Mouse (Mus musculus) CD4-positive, CD25-positive, alpha-beta regulatory T cell, adult 4 months (primary cell): ENCODE data around the gene Fcho2. TPM values are rescaled to one million over a fixed set of nuclear protein-coding genes. Genes with fewer than 3 reads are reported as not detected.

Source experiments
- ATAC-seq: one replicate; pipeline ENCODE4 v1.8.0; 2017
- polyA plus RNA-seq, 2 experiments: library from polyadenylated mRNA; unstranded; fragments of 100-300 nt; shearing (Covaris generic); gene quantifications; one replicate each; pipeline ENCODE4 v1.2.1; 2017

Gene Fcho2
- polyA plus RNA-seq, 2 experiments from 2014 or later, result 40.5 to 46.8 TPM

DNA sequence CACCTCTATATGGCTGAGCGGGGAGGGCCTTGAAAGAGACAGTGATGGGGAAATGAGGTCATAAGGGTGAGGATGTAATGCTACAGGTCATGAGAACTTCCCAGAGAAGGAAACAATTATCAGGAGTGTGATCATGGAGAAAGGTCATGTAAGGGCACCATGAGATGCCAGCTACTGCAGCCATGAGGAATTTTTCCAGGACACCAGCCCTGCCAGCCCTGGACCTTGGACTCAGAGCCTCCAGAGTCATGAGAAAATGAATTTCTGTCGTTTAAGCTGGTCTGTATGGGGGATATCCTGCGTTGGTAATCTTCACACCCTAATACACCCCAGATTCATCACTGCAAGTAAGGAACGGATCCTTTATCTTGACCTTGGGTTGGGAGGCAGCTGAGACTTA, 141.3 kb downstream of the Fcho2 start:
- no peak for ATAC-seq

Other genes starting within 250 kb of the Fcho2 start
- gene Tmem174, start 178.0 kb downstream of the Fcho2 start, polyA plus RNA-seq, result not detected
- gene Tmem171, start 120.6 kb downstream of the Fcho2 start, polyA plus RNA-seq, result not detected
- gene Tnpo1, start 110.9 kb upstream of the Fcho2 start, polyA plus RNA-seq, result 10 to 100 TPM; 23.1 to 39.0 TPM
- not detected for gene 1700024P04Rik, start 169.1 kb upstream of the Fcho2 start, polyA plus RNA-seq